Mouse (Mus musculus) CH12.LX (cell line): ENCODE data around the gene Sgpp2.

ENCODE experiments used
- CTCF ChIP-seq, 2 experiments: IDR thresholded peaks in 1 of 2; conservative IDR thresholded peaks in 1 of 2; 2 replicates each; pipeline ENCODE4 v1.5.1; 2011 to 2012; ENCODE audit warnings: low read depth in 2 of 2, low read length in 2 of 2, improper control_type of control experiment in 1 of 2, inconsistent platforms in 1 of 2, mild to moderate bottlenecking in 1 of 2, moderate library complexity in 1 of 2
- MAX ChIP-seq: IDR thresholded peaks from 2 replicates; pipeline ENCODE4 v1.6.1; 2011; ENCODE audit warnings: low read length, improper control_type of control experiment
- NELFE ChIP-seq: IDR thresholded peaks from 2 replicates; pipeline ENCODE4 v1.6.1; 2011; ENCODE audit warnings: low read depth, low read length, improper control_type of control experiment
- POLR2A ChIP-seq: IDR thresholded peaks from 2 replicates; pipeline ENCODE4 v1.6.1; 2011; ENCODE audit warnings: low read depth, mild to moderate bottlenecking, improper control_type of control experiment, low read length
- TBP ChIP-seq: conservative IDR thresholded peaks from 2 replicates; pipeline ENCODE4 v1.6.1; 2011; ENCODE audit warnings: low read depth, low read length, improper control_type of control experiment
- USF2 ChIP-seq: conservative IDR thresholded peaks from 2 replicates; pipeline ENCODE4 v1.6.1; 2011; ENCODE audit warnings: low read depth, low read length, improper control_type of control experiment
- ZKSCAN1 ChIP-seq: IDR thresholded peaks from 2 replicates; pipeline ENCODE4 v1.6.1; 2012; ENCODE audit warnings: low read depth, inconsistent platforms, low read length, improper control_type of control experiment, borderline replicate concordance

DNA sequence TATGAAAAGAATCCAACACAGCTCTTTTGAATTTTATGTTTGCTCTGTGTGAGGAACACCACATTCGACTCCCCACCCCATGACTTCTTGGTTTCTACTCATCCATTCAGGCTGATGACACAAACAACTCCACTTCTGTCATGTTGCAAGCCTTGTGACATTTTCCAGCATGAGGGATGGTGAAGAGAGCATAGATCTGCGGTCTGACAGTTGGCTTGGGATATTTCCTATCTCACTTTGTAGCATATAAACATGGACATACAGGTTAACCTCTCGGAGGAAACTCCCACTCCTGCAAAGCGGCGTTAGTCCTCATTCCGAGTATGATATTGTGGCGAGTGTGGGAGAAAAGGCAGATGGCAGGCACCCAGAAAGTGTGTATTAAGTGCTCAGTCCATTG, 27.6 kb downstream of the Sgpp2 start:
- TF ChIP-seq TBP (no peak), POLR2A (no peak), ZKSCAN1 (no peak), CTCF (conservative IDR thresholded peaks at IDR 0.05 in 1 of 2, IDR thresholded peaks at IDR 0.05 in 1 of 2; ENCODE audit: low read depth in 2 of 2, low read length in 2 of 2) (no peak), USF2 (no peak), NELFE (no peak), MAX (no peak)
